Mouse (Mus musculus) C2C12 (cell line): ENCODE measurements at regions not wholly inside any gene's neighbourhood (a gene's known extent, or its start where the extent isn't known, plus 50 kb on each side); places are given as distances from the start of the nearest gene placed in this dataset.

ENCODE experiments used
- CEBPB ChIP-seq: IDR thresholded peaks from one replicate; pipeline ENCODE4 v1.6.1; 2011; ENCODE audit warnings: low read depth, mild to moderate bottlenecking, control low read depth, moderate library complexity
- CTCF ChIP-seq: IDR thresholded peaks from one replicate; pipeline ENCODE4 v1.5.1; 2011; ENCODE audit not compliant: control insufficient read depth, insufficient read depth, insufficient read length
- FOSL1 ChIP-seq: IDR thresholded peaks from one replicate; pipeline ENCODE4 v1.8.0; 2011; ENCODE audit warnings: mild to moderate bottlenecking, low read length; ENCODE audit not compliant: poor library complexity, insufficient read depth, severe bottlenecking
- MYOD1 ChIP-seq: IDR thresholded peaks from one replicate; pipeline ENCODE4 v1.6.1; 2011; ENCODE audit warnings: low read depth; ENCODE audit not compliant: control insufficient read depth, insufficient read length

GRCm38 (mm10) chr5:148680341-148680740, 127.8 kb upstream of the Ubl3 start:
- TF ChIP-seq CTCF (no peak), FOSL1 (no peak), MYOD1 (no peak), CEBPB (no peak)
